Mouse (Mus musculus) lung, postnatal 0 days (tissue): ENCODE data around the gene Ly6g6f. TPM values are rescaled to one million over a fixed set of nuclear protein-coding genes. Genes with fewer than 3 reads are reported as not detected.

ENCODE experiments used
- ATAC-seq: fragments of 200-750 bp; cut with Nextera tagmentation; 2 replicates; pipeline ENCODE4 v1.8.0; 2017; ENCODE audit warnings: moderate library complexity
- DNase-seq: peaks from one replicate; pipeline ENCODE4 v3.0.0-alpha.2; 2016; ENCODE audit warnings: low spot score
- H3K27ac ChIP-seq: fragments of 300-500 bp; sonication (generic); 2 replicates; pipeline ENCODE4 v1.5.1; 2014; ENCODE audit warnings: antibody characterized with exemption, mild to moderate bottlenecking, low read length, mixed read lengths
- H3K27me3 ChIP-seq: fragments of 300-500 bp; sonication (generic); replicated peaks from 2 replicates; pipeline ENCODE4 v1.6.1; 2014; ENCODE audit warnings: low read length, mixed read lengths; ENCODE audit not compliant: insufficient read depth
- H3K36me3 ChIP-seq: fragments of 300-500 bp; sonication (generic); 2 replicates; pipeline ENCODE4 v1.6.1; 2014; ENCODE audit warnings: low read length, mixed read lengths; ENCODE audit not compliant: insufficient read depth
- H3K4me1 ChIP-seq: fragments of 300-500 bp; sonication (generic); 2 replicates; pipeline ENCODE4 v1.6.1; 2014; ENCODE audit warnings: antibody characterized with exemption, low read depth, low read length, mixed read lengths; ENCODE audit not compliant: insufficient read depth
- H3K4me2 ChIP-seq: fragments of 300-500 bp; sonication (generic); replicated peaks from 2 replicates; pipeline ENCODE4 v1.6.1; 2014; ENCODE audit warnings: low read depth, mild to moderate bottlenecking, low read length, moderate library complexity, mixed read lengths
- H3K4me3 ChIP-seq: fragments of 300-500 bp; sonication (generic); 2 replicates; pipeline ENCODE4 v1.5.1; 2014; ENCODE audit warnings: low read depth, low read length
- H3K9ac ChIP-seq: fragments of 300-500 bp; sonication (generic); replicated peaks from 2 replicates; pipeline ENCODE4 v1.6.1; 2014; ENCODE audit warnings: low read depth, mild to moderate bottlenecking
- H3K9me3 ChIP-seq: fragments of 300-500 bp; sonication (generic); 2 replicates; pipeline ENCODE4 v1.6.1; 2016; ENCODE audit warnings: low read length, mixed read lengths
- CTCF ChIP-seq: IDR thresholded peaks from 2 replicates; pipeline ENCODE4 v1.5.1; 2016; ENCODE audit warnings: antibody characterized with exemption, mild to moderate bottlenecking
- EP300 ChIP-seq: IDR thresholded peaks from 2 replicates; pipeline ENCODE4 v1.6.1; 2016; ENCODE audit warnings: antibody characterized with exemption, mild to moderate bottlenecking, control low read depth
- WGBS: fragments of 180-500 bp; shearing (Covaris S2); extraction: QIAGEN DNeasy Blood & Tissue Kit; methylation state at CpG from one replicate; pipeline ENCODE4 v1.1.7; 2014; 5-methylcytosine and 5-hydroxymethylcytosine counted together
- polyA plus RNA-seq: library from polyadenylated mRNA; unstranded; fragments of >200 nt; fragmentation: Nextera tagmentation; extraction: Ambion mirVana; gene quantifications from 2 replicates; pipeline ENCODE4 v1.2.1, GENCODE M21; 2015

Ly6g6f gene
- polyA plus RNA-seq, 1 experiment from 2014 or later: 0.74 TPM

- no peak for TF ChIP-seq CTCF
- no peak for TF ChIP-seq EP300
- H3K4me1 ChIP-seq: no peaks in the 10 kb centered on the region
- H3K4me3 ChIP-seq: no peak within 1 kb of the TSS
- 0 out of 2 replicates have a peak, but pooled peaks cover 5% of the 10 kb centered on the region for H3K36me3 ChIP-seq
- 78% methylated on average over 6 of the region's 6 CpGs for WGBS
- H3K27me3 ChIP-seq: no peaks in the 10 kb centered on the region
- H3K4me2 ChIP-seq: no peak within 1 kb of the TSS
- ATAC-seq (no peak), DNase-seq (no peak)
- no peak within 1 kb of the TSS for H3K27ac ChIP-seq
- H3K9ac ChIP-seq: no peak within 1 kb of the TSS
- no peaks in the 10 kb centered on the region for H3K9me3 ChIP-seq
These were observed 22.7 kb upstream of the Ly6g6f start, which contains the start of gene Ly6g5c for GRCm38 (mm10) chr17:35108097-35108496. Ly6g5c (plus strand) TSS chr17:35108279.

GRCm38 (mm10) chr17:35106522-35106921, 21.1 kb upstream of the Ly6g6f start:
- H3K4me3 ChIP-seq: no peak overlapping the region
- no peaks in the 10 kb centered on the region for H3K9me3 ChIP-seq
- H3K4me2 ChIP-seq: no peak overlapping the region
- H3K9ac ChIP-seq: no peak overlapping the region
- H3K27ac ChIP-seq: no peak overlapping the region
- no peak for DNase-seq
- no peak for ATAC-seq
- peaks cover 17% of the 10 kb centered on the region; the same call in 1 of the 2 replicates for H3K36me3 ChIP-seq
- 55% methylated on average over 3 of the region's 3 CpGs for WGBS
- TF ChIP-seq CTCF (peak; percentile 26; the same call in 1 of the 2 replicates), EP300 (no peak)
- no peaks in the 10 kb centered on the region for H3K4me1 ChIP-seq
- H3K27me3 ChIP-seq: no peaks in the 10 kb centered on the region

- Histone ChIP-seq H3K4me2 (no peak overlapping the region), H3K9ac (no peak overlapping the region; the same call in 1 of the 2 replicates), H3K27me3 (no peaks in the 10 kb centered on the region), H3K9me3 (no peaks in the 10 kb centered on the region), H3K4me3 (no peak overlapping the region), H3K27ac (no peak overlapping the region), H3K36me3 (peaks cover 22% of the 10 kb centered on the region; the same call in 1 of the 2 replicates), H3K4me1 (no peaks in the 10 kb centered on the region)
- 22% methylated on average over 13 of the region's 13 CpGs for WGBS
- DNase-seq (peak; percentile 66), ATAC-seq (no peak)
- TF ChIP-seq EP300: no peak
- TF ChIP-seq CTCF: peak; percentile 73
These were observed 20.5 kb upstream of the Ly6g6f start for GRCm38 (mm10) chr17:35105740-35106389.

GRCm38 (mm10) chr17:35104754-35105153, 19.3 kb upstream of the Ly6g6f start:
- H3K27ac ChIP-seq: no peak overlapping the region
- no peaks in the 10 kb centered on the region for H3K4me1 ChIP-seq
- no peaks in the 10 kb centered on the region for H3K9me3 ChIP-seq
- TF ChIP-seq EP300 (no peak), CTCF (no peak)
- H3K4me3 ChIP-seq: no peak overlapping the region
- no peaks in the 10 kb centered on the region for H3K27me3 ChIP-seq
- no peak for ATAC-seq
- WGBS: 67% methylated on average over 6 of the region's 6 CpGs
- DNase-seq: no peak
- H3K9ac ChIP-seq: no peak overlapping the region
- no peak overlapping the region for H3K4me2 ChIP-seq
- H3K36me3 ChIP-seq: peaks cover 22% of the 10 kb centered on the region; the same call in 1 of the 2 replicates

GRCm38 (mm10) chr17:35104079-35104478, 18.7 kb upstream of the Ly6g6f start:
- Histone ChIP-seq H3K27me3 (no peaks in the 10 kb centered on the region), H3K4me2 (no peak overlapping the region), H3K4me1 (no peaks in the 10 kb centered on the region), H3K36me3 (peaks cover 22% of the 10 kb centered on the region; the same call in 1 of the 2 replicates), H3K9me3 (no peaks in the 10 kb centered on the region), H3K4me3 (no peak overlapping the region), H3K9ac (no peak overlapping the region), H3K27ac (no peak overlapping the region)
- 90% methylated on average over 7 of the region's 7 CpGs for WGBS
- ATAC-seq: no peak
- no peak for DNase-seq
- no peak for TF ChIP-seq CTCF
- TF ChIP-seq EP300: no peak

- DNase-seq (no peak), ATAC-seq (no peak)
- Histone ChIP-seq H3K27me3 (no peaks in the 10 kb centered on the region), H3K9me3 (no peaks in the 10 kb centered on the region), H3K4me1 (no peaks in the 10 kb centered on the region), H3K9ac (no peak overlapping the region), H3K36me3 (peaks cover 27% of the 10 kb centered on the region; the same call in 1 of the 2 replicates), H3K4me3 (no peak overlapping the region), H3K4me2 (no peak overlapping the region), H3K27ac (no peak overlapping the region)
- TF ChIP-seq CTCF (no peak), EP300 (no peak)
- 58% methylated on average over 6 of the region's 6 CpGs for WGBS
These were observed 17.8 kb upstream of the Ly6g6f start for GRCm38 (mm10) chr17:35103221-35103690.
